Mouse (Mus musculus) hindbrain, embryonic 14.5 days (tissue): ENCODE data around the gene Mfap2. TPM values are rescaled to one million over a fixed set of nuclear protein-coding genes. Genes with fewer than 3 reads are reported as not detected.
A peak's percentile ranks its signal among the peaks of the same experiment; 100 is the strongest.

Source experiments
- ATAC-seq: fragments of 200-750 bp; cut with Nextera tagmentation; 2 replicates; pipeline ENCODE4 v1.8.0; 2017; ENCODE audit warnings: moderate number of reproducible peaks, mild to moderate bottlenecking, moderate TSS enrichment, moderate library complexity; ENCODE audit not compliant: low FRiP score
- DNase-seq: peaks from one replicate; pipeline ENCODE4 v3.0.0-alpha.2; 2015; ENCODE audit warnings: low spot score
- H3K27ac ChIP-seq: fragments of 300-500 bp; sonication (generic); 2 replicates; pipeline ENCODE4 v1.5.1; 2014; ENCODE audit warnings: mild to moderate bottlenecking, moderate library complexity
- H3K27me3 ChIP-seq: fragments of 300-500 bp; sonication (generic); 2 replicates; pipeline ENCODE4 v1.6.1; 2014; ENCODE audit warnings: mild to moderate bottlenecking, low read length, mixed read lengths; ENCODE audit not compliant: control insufficient read depth, insufficient read depth
- H3K36me3 ChIP-seq: fragments of 300-500 bp; sonication (generic); replicated peaks from 2 replicates; pipeline ENCODE4 v1.6.1; 2014; ENCODE audit not compliant: control insufficient read depth, insufficient read depth
- H3K4me1 ChIP-seq: fragments of 300-500 bp; sonication (generic); replicated peaks from 2 replicates; pipeline ENCODE4 v1.6.1; 2014; ENCODE audit warnings: antibody characterized with exemption, low read length, mixed read lengths; ENCODE audit not compliant: control insufficient read depth, insufficient read depth
- H3K4me2 ChIP-seq: fragments of 300-500 bp; sonication (generic); replicated peaks from 2 replicates; pipeline ENCODE4 v1.6.1; 2014; ENCODE audit warnings: mild to moderate bottlenecking, moderate library complexity
- H3K4me3 ChIP-seq: fragments of 300-500 bp; sonication (generic); replicated peaks from 2 replicates; pipeline ENCODE4 v1.5.1; 2014; ENCODE audit warnings: mild to moderate bottlenecking, low read length
- H3K9ac ChIP-seq: fragments of 300-500 bp; sonication (generic); 2 replicates; pipeline ENCODE4 v1.6.1; 2014
- H3K9me3 ChIP-seq: fragments of 300-500 bp; sonication (generic); 2 replicates; pipeline ENCODE4 v1.6.1; 2016; ENCODE audit warnings: low read length; ENCODE audit not compliant: control insufficient read depth
- WGBS: fragments of 180-500 bp; shearing (Covaris S2); extraction: QIAGEN DNeasy Blood & Tissue Kit; methylation state at CpG from one replicate; pipeline ENCODE4 v1.1.7; 2014; 5-methylcytosine and 5-hydroxymethylcytosine counted together
- polyA plus RNA-seq: library from polyadenylated mRNA; unstranded; fragments of >200 nt; fragmentation: Nextera tagmentation; extraction: Ambion mirVana; gene quantifications from 2 replicates; pipeline ENCODE4 v1.2.1, GENCODE M21; 2014

Gene Mfap2
- polyA plus RNA-seq, 1 experiment from 2014 or later = 190 TPM

DNA sequence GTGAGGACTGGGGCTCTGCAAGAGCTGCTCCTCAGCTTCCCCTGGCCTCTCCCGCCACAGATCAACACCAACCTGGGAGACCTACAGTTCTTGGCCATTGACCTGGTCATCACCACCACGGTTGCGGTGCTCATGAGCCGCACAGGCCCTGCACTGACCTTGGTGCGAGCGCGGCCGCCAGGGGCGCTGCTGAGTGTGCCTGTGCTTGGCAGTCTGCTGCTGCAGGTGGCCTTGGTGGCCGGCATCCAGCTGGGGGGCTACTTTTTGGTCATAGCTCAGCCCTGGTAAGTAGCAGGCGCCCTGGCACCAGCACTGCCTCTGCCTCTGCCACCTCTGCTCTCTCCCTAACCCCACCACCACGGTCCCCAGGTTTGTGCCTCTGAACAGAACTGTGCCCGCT is 4.2 kb upstream of the Mfap2 start:
- ATAC-seq = no peak
- no peak overlapping the region for H3K27ac ChIP-seq

DNA sequence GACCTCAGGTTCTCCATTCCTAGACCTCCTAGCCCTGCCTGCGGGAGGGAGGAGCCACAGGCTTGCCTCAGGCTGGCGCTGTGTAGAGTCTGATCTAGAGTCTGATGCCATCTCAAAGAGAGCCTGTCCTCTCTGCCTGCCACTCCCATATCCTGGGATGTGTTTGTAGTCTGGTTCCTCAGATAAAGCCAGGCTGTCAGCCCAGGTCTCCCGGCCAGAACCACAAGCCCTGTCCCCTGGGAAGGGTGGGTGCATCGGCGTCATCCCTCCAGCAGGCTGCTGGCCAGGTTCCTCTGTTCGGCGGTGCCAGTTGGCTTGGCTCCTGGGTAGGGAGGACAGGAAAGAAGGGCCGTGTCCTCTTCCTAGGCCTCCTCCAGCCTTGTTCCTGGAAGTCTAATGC is 2.2 kb upstream of the Mfap2 start:
- ATAC-seq (no peak), DNase-seq (no peak)
- Histone ChIP-seq H3K27me3 (no peaks in the 10 kb centered on the region), H3K36me3 (peaks cover 50% of the 10 kb centered on the region), H3K27ac (no peak overlapping the region), H3K9me3 (no peaks in the 10 kb centered on the region), H3K4me3 (no peak overlapping the region), H3K9ac (no peak overlapping the region), H3K4me1 (peaks cover 25% of the 10 kb centered on the region), H3K4me2 (no peak overlapping the region)
- 93% methylated on average over 8 of the region's 8 CpGs for WGBS

More for the DNA sequence above, 4.2 kb upstream of the Mfap2 start:
- Histone ChIP-seq H3K4me1 (peaks cover 6% of the 10 kb centered on the region; the same call in 1 of the 2 replicates), H3K4me3 (no peak overlapping the region), H3K36me3 (peaks cover 67% of the 10 kb centered on the region), H3K27me3 (no peaks in the 10 kb centered on the region), H3K4me2 (no peak overlapping the region), H3K9ac (no peak overlapping the region), H3K9me3 (no peaks in the 10 kb centered on the region)
- DNase-seq = no peak
- WGBS = 83% methylated on average over 13 of the region's 13 CpGs

DNA sequence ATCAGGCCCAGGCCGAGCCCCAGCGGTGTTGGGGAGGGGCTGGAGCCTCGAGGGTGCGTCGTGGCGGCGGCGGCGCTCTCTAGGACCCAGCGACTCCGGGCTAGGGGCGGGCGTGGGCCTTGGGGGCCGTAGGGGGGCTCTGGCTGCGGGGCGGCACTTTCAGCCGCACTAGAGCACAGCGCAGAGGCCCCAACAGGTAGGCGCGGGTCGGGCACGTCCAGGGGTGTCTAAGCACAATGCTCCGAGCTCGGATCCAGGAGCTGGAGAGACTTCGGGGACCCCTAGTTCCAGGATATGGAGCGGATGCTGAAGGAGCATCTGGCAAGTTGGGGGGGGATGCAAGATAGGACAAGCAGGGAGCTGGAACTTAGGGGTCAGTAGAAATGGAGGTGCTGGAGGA is 308 bp downstream of the Mfap2 start:
- peaks cover 50% of the 10 kb centered on the region for H3K36me3 ChIP-seq
- DNase-seq = peak; percentile 74
- WGBS = 0% methylated on average over 26 of the region's 26 CpGs
- peak overlapping the region; percentile 73 for H3K4me3 ChIP-seq
- no peaks in the 10 kb centered on the region for H3K9me3 ChIP-seq
- peaks cover 26% of the 10 kb centered on the region for H3K4me1 ChIP-seq
- H3K27me3 ChIP-seq = no peaks in the 10 kb centered on the region
- H3K4me2 ChIP-seq = peak overlapping the region; percentile 76
- ATAC-seq = peak; percentile 76
- H3K27ac ChIP-seq = peak overlapping the region; percentile 77
- H3K9ac ChIP-seq = peak overlapping the region; percentile 82

DNA sequence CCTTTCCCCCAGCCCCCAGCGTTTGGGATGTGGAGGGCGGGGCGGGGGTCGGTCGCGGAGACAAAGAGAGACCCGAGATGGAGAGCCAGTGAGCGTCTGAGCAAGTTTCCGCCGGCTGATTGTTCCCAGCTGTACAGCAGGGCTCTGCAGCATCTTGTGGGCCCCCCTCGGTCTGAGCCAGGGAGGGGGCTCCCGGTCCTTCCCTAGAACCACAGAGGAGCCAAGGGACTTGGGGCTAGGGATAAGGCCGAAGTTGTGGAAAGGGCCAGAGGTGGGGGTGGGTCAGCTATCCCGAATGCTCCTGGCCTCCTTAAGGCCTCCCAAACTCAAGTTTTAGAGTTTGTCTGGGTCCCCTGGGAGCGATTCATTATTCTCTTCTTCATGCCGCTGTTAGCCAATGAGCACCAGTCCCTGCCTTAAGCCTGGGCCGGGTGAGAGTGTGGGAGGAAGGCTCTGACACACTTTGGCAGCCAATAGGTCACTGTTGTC is 767 bp downstream of the Mfap2 start:
- H3K4me3 ChIP-seq = peak overlapping the region; percentile 73
- H3K27me3 ChIP-seq = no peaks in the 10 kb centered on the region
- H3K27ac ChIP-seq = peak overlapping the region; percentile 77
- DNase-seq = peak; percentile 52
- no peaks in the 10 kb centered on the region for H3K9me3 ChIP-seq
- peaks cover 50% of the 10 kb centered on the region for H3K36me3 ChIP-seq
- ATAC-seq = peak; percentile 51
- H3K9ac ChIP-seq = peak overlapping the region; percentile 82
- peaks cover 26% of the 10 kb centered on the region for H3K4me1 ChIP-seq
- H3K4me2 ChIP-seq = peak overlapping the region; percentile 76
- 1% methylated on average over 17 of the region's 17 CpGs for WGBS

DNA sequence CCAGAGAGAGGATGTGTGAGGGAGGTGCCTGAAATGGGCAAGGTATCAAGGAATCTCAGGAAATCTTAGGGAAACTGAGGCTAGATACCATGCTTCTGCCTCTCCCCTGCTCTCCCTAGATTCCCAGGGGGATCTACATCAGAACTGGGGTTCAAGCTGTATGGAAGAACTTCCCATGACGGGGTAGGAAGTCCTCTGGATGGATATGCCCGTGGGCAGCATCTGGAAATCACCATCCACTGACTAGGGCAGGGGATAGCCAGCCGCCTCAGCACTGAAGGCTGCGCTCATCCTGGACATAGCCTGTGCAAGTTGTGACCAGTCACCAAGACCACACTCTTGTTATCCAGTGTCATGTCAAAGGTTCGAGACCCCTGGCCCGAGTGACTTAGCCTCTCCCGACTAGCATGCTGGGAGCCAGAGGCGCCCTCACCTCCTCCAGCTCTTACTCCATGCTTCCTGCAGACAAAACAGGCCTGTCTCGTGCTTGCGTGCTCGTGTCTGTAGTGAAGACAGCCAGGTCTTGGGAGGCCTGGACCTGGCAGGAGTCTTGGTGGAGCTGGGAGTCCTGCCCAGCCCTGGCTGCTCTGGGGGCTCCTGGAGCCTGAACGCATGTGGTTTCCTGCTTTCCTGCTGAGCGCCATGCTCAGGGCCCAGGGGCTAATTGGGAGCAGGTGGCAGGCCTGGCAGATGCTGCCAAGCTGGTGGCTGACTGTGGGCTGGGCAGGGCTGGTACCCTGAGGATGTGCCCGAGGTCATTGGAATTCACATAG is 1.5 kb downstream of the Mfap2 start:
- H3K27ac ChIP-seq = peak overlapping the region; percentile 77
- H3K4me1 ChIP-seq = peaks cover 26% of the 10 kb centered on the region
- peaks cover 50% of the 10 kb centered on the region for H3K36me3 ChIP-seq
- H3K4me3 ChIP-seq = peak overlapping the region; percentile 73
- no peaks in the 10 kb centered on the region for H3K9me3 ChIP-seq
- 35% methylated on average over 14 of the region's 14 CpGs for WGBS
- peak overlapping the region; percentile 82 for H3K9ac ChIP-seq
- H3K4me2 ChIP-seq = peak overlapping the region; percentile 76
- DNase-seq (no peak), ATAC-seq (peak; percentile 11; the same call in 1 of the 2 replicates)
- H3K27me3 ChIP-seq = no peaks in the 10 kb centered on the region

DNA sequence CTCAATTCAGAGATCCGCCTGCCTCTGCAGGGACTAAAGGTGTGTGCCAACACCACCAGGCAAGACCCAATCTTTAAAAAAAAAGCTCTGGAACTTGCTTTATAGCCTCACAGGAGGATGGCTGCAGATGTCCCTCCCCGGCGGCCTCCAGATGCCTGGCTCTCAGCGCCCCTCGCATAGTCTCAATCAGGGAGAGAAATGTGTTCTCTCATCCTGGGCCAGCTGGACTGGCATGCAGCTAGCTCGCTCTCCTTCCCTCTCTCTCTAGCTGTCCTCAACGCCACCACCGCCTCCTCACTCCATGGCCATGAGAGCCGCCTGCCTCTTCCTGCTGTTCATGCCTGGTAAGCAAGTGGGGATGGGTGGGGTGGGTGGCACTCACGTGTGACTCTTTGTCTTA is 2.3 kb downstream of the Mfap2 start:
- peak overlapping the region; percentile 76 for H3K4me2 ChIP-seq

DNA sequence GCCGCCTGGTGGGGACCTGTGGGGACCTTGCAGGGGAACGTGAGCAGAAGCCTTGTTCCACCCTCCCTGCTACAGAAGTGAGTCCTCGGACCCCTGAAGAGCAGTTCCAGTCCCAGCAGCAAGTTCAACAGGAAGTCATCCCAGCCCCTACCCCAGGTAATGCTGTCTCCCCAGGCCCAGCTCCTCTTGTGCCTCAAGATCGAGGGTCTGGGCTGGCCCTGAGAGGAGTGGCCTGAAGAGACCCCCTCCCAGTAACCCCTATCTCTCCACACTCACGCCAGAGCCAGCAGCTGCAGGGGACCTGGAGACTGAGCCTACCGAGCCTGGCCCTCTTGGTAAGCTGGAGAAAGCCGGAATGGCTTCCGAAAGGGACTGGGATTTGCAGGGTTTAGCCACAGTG is 3.9 kb downstream of the Mfap2 start:
- no peak overlapping the region for H3K4me3 ChIP-seq
- ATAC-seq (no peak), DNase-seq (no peak)
- peaks cover 26% of the 10 kb centered on the region for H3K4me1 ChIP-seq
- no peaks in the 10 kb centered on the region for H3K27me3 ChIP-seq
- H3K4me2 ChIP-seq = no peak overlapping the region
- H3K27ac ChIP-seq = no peak overlapping the region
- 76% methylated on average over 8 of the region's 8 CpGs for whole genome bisulfite sequencing
- peaks cover 54% of the 10 kb centered on the region for H3K36me3 ChIP-seq
- no peak overlapping the region for H3K9ac ChIP-seq
- no peaks in the 10 kb centered on the region for H3K9me3 ChIP-seq

More for the DNA sequence above, 2.3 kb downstream of the Mfap2 start:
- H3K9ac ChIP-seq = 0 out of 2 replicates have a peak overlapping the region, but pooled peaks have one; percentile 82
- H3K4me1 ChIP-seq = peaks cover 26% of the 10 kb centered on the region
- peak overlapping the region; percentile 77; the same call in 1 of the 2 replicates for H3K27ac ChIP-seq
- DNase-seq = no peak
- H3K36me3 ChIP-seq = peaks cover 45% of the 10 kb centered on the region
- no peak overlapping the region for H3K4me3 ChIP-seq
- H3K9me3 ChIP-seq = no peaks in the 10 kb centered on the region
- WGBS = 59% methylated on average over 10 of the region's 10 CpGs
- no peaks in the 10 kb centered on the region for H3K27me3 ChIP-seq
- no peak for ATAC-seq

DNA sequence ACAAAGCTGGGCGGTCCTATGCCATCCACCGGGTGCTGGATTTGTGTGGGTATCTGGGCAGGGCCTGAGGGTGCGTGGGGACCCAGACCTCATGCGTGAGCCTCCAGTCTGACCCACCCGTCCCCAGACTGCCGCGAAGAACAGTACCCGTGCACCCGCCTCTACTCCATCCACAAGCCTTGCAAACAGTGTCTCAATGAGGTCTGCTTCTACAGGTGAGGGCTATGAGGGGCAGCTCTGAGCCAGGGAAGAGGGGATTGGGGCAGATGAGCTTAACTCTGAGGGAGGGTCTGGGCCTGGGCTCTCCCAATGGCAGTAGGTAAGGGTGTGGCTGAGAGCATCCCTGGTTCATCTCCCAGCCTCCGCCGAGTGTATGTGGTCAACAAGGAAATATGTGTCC is 4.6 kb downstream of the Mfap2 start:
- H3K9ac ChIP-seq = no peak overlapping the region
- H3K27me3 ChIP-seq = no peaks in the 10 kb centered on the region
- H3K4me2 ChIP-seq = no peak overlapping the region
- H3K4me1 ChIP-seq = peaks cover 31% of the 10 kb centered on the region
- H3K9me3 ChIP-seq = no peaks in the 10 kb centered on the region
- WGBS = 95% methylated on average over 11 of the region's 11 CpGs
- H3K36me3 ChIP-seq = peaks cover 54% of the 10 kb centered on the region
- no peak overlapping the region for H3K27ac ChIP-seq
- ATAC-seq (no peak), DNase-seq (no peak)
- no peak overlapping the region for H3K4me3 ChIP-seq

DNA sequence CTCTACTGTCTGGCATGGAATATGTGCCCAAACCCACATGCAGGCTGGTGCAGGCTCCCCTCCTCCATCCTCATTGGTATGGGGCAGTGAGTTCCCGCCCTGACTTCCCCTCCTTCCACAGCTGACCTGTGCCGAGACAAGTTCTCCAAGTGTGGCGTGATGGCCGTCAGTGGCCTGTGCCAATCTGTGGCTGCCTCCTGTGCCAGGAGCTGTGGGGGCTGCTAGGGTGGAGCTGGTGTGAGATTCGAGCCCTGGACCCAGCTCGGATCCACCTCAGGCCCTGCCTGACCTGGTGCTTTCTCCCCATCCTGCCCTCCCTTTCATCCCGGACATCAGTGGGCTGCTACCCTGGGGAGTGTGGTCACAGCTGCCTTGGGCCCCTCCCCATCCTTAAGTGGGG is 5.1 kb downstream of the Mfap2 start:
- H3K9me3 ChIP-seq = no peaks in the 10 kb centered on the region
- H3K4me2 ChIP-seq = no peak overlapping the region
- H3K4me1 ChIP-seq = peaks cover 31% of the 10 kb centered on the region
- no peak overlapping the region for H3K9ac ChIP-seq
- H3K27ac ChIP-seq = no peak overlapping the region
- H3K27me3 ChIP-seq = no peaks in the 10 kb centered on the region
- peaks cover 54% of the 10 kb centered on the region for H3K36me3 ChIP-seq
- 77% methylated on average over 7 of the region's 7 CpGs for WGBS
- DNase-seq (no peak), ATAC-seq (no peak)
- H3K4me3 ChIP-seq = no peak overlapping the region
